Mouse (Mus musculus) bone marrow, adult 2 months (tissue): ENCODE results near the gene Mlx. TPM values are rescaled to one million over a fixed set of nuclear protein-coding genes. Genes with fewer than 3 reads are reported as not detected.

ENCODE experiments used
- H3K27ac ChIP-seq: fragments of 200-500 bp; 2 replicates; pipeline ENCODE4 v1.5.1; 2012; ENCODE audit warnings: low read depth, mild to moderate bottlenecking, control low read depth, inconsistent platforms, low read length; ENCODE audit not compliant: control insufficient read depth, poor library complexity, insufficient read depth
- H3K4me1 ChIP-seq: fragments of 200-500 bp; 2 replicates; pipeline ENCODE4 v1.6.1; 2011; ENCODE audit warnings: low read length; ENCODE audit not compliant: control insufficient read depth, insufficient read depth
- H3K4me3 ChIP-seq: fragments of 200-500 bp; replicated peaks from 2 replicates; pipeline ENCODE3; 2011; ENCODE audit warnings: mild to moderate bottlenecking, low read depth, low read length, control low read depth; ENCODE audit not compliant: control insufficient read depth
- CTCF ChIP-seq: fragments of 200-500 bp; IDR thresholded peaks from 2 replicates; pipeline ENCODE4 v1.5.1; 2011; ENCODE audit warnings: low read length, control low read depth; ENCODE audit not compliant: control insufficient read depth, insufficient read depth
- POLR2A ChIP-seq: fragments of 200-500 bp; IDR thresholded peaks from 2 replicates; pipeline ENCODE4 v1.6.1; 2011; ENCODE audit warnings: low read depth, mild to moderate bottlenecking, control low read depth, low read length, borderline replicate concordance; ENCODE audit not compliant: control insufficient read depth
- WGBS: fragments of 180-500 bp; shearing (Covaris S2); methylation state at CpG from one replicate; pipeline ENCODE4 v1.1.7; 2018; 5-methylcytosine and 5-hydroxymethylcytosine counted together
- polyA plus RNA-seq: library from polyadenylated mRNA; stranded (reverse); fragments of >200 nt; gene quantifications from 2 replicates; pipeline ENCODE4 v1.2.4, GENCODE M21; 2011; ENCODE audit warnings: low replicate concordance; ENCODE audit not compliant: missing spikeins, insufficient read depth, insufficient read length

The Mlx gene
- polyA plus RNA-seq, 1 experiment = 23.6 TPM

GRCm38 (mm10) chr11:101052751-101053473 lies 34.2 kb upstream of the Mlx start:
- peaks cover 4% of the 10 kb centered on the region for H3K4me1 ChIP-seq
- H3K27ac ChIP-seq = peak overlapping the region; percentile 84
- H3K4me3 ChIP-seq = no peak overlapping the region
- TF ChIP-seq CTCF = no peak
- no peak for TF ChIP-seq POLR2A
- WGBS = 38% methylated on average over 10 of the region's 10 CpGs

- 94% methylated on average over 1 of the region's 1 CpGs for WGBS
- Histone ChIP-seq H3K4me3 (no peak overlapping the region), H3K27ac (no peak overlapping the region), H3K4me1 (peaks cover 4% of the 10 kb centered on the region)
- TF ChIP-seq CTCF = peak; percentile 34; the same call in 1 of the 2 replicates
- no peak for TF ChIP-seq POLR2A
Observed at GRCm38 (mm10) chr11:101053974-101054373, 33.1 kb upstream of the Mlx start.

GRCm38 (mm10) chr11:101055418-101055817 lies 31.7 kb upstream of the Mlx start:
- H3K27ac ChIP-seq = no peak overlapping the region; the same call in 1 of the 2 replicates
- H3K4me1 ChIP-seq = peaks cover 4% of the 10 kb centered on the region
- WGBS = 67% methylated on average over 14 of the region's 14 CpGs
- H3K4me3 ChIP-seq = no peak overlapping the region
- TF ChIP-seq CTCF = no peak

GRCm38 (mm10) chr11:101056885-101057284 lies 30.2 kb upstream of the Mlx start:
- WGBS = 79% methylated on average over 8 of the region's 8 CpGs
- TF ChIP-seq CTCF (no peak), POLR2A (no peak)
- no peak overlapping the region for H3K27ac ChIP-seq

GRCm38 (mm10) chr11:101057860-101058259 lies 29.2 kb upstream of the Mlx start:
- TF ChIP-seq POLR2A (no peak), CTCF (peak; percentile 75)
- Histone ChIP-seq H3K27ac (no peak overlapping the region), H3K4me1 (peaks cover 5% of the 10 kb centered on the region), H3K4me3 (no peak overlapping the region)
- WGBS = 30% methylated on average over 5 of the region's 5 CpGs

More at GRCm38 (mm10) chr11:101056885-101057284, 30.2 kb upstream of the Mlx start:
- H3K4me3 ChIP-seq = no peak overlapping the region
- peaks cover under 1% of the 10 kb centered on the region for H3K4me1 ChIP-seq

GRCm38 (mm10) chr11:101058726-101059125 lies 28.4 kb upstream of the Mlx start:
- TF ChIP-seq POLR2A = no peak
- TF ChIP-seq CTCF = no peak
- Histone ChIP-seq H3K4me1 (peaks cover 11% of the 10 kb centered on the region), H3K4me3 (no peak overlapping the region), H3K27ac (no peak overlapping the region)
- WGBS = 67% methylated on average over 5 of the region's 5 CpGs

GRCm38 (mm10) chr11:101059473-101059872 lies 27.6 kb upstream of the Mlx start:
- Histone ChIP-seq H3K4me1 (peaks cover 15% of the 10 kb centered on the region), H3K27ac (no peak overlapping the region; the same call in 1 of the 2 replicates), H3K4me3 (no peak overlapping the region)
- WGBS = 91% methylated on average over 10 of the region's 10 CpGs
- no peak for TF ChIP-seq POLR2A
- TF ChIP-seq CTCF = no peak

GRCm38 (mm10) chr11:101060126-101060525 lies 27.0 kb upstream of the Mlx start:
- Histone ChIP-seq H3K27ac (peak overlapping the region; percentile 39; the same call in 1 of the 2 replicates), H3K4me3 (no peak overlapping the region), H3K4me1 (peaks cover 15% of the 10 kb centered on the region)
- TF ChIP-seq CTCF = no peak
- WGBS = 40% methylated on average over 8 of the region's 8 CpGs
